Mouse (Mus musculus): Measurements from ENCODE around the gene Gdpd5. TPM values are rescaled to one million over a fixed set of nuclear protein-coding genes. Genes with fewer than 3 reads are reported as not detected.

Gene Gdpd5
- polyA plus RNA-seq (2014; fragmentation: Illumina TruSeq; extraction: RNeasy Lipid Tissue Mini Kit (QIAGEN cat#74804); ENCODE audit: low read depth, low replicate concordance): 9.2 TPM

DNA sequence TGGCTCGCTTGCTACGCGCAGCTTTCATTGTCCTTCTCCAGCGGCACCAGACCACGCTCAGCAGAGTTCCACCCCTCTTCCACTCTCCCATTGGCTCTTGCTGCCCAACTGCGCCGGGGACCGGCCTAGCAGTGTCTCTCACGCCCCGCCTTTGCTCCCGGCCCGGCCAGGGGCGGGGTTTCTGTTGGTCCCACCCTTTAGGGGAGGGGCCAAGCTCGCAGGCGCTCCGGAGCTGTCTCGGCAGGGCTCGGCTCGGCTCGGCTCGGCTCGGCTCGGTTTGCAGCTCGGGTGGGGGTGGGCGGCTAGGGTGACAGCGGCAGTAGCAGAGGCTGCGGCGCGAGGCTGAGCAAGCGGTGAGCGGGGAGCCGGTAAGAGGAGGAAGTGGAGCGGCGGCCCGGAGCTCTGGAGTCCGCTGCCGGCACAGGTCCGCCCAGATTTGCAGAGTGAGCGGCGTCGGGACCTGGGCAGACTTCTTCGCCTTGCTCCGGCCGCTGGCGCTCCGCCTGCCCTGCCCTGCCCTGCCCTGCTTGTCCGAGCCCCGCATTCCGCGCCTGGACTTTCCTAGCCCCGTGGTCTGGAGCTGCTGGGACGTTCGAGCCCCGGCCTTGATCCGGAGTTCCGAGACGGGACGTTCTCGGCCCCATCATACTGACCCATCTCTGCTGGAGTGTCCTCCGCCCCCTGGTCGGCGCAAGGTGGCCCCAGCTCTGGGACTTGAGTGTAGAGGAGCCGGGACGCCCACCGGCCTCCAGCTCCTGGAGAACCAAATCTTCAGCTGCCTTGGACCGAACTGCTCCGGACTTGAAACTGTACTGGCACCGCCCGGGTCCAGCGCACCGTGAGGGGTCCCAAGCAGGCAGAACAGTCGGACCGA lies at the start of gene Gdpd5:
TSS of gene Gdpd5 (plus strand) at position 201 of the 874 bp plus-strand sequence.

DNA sequence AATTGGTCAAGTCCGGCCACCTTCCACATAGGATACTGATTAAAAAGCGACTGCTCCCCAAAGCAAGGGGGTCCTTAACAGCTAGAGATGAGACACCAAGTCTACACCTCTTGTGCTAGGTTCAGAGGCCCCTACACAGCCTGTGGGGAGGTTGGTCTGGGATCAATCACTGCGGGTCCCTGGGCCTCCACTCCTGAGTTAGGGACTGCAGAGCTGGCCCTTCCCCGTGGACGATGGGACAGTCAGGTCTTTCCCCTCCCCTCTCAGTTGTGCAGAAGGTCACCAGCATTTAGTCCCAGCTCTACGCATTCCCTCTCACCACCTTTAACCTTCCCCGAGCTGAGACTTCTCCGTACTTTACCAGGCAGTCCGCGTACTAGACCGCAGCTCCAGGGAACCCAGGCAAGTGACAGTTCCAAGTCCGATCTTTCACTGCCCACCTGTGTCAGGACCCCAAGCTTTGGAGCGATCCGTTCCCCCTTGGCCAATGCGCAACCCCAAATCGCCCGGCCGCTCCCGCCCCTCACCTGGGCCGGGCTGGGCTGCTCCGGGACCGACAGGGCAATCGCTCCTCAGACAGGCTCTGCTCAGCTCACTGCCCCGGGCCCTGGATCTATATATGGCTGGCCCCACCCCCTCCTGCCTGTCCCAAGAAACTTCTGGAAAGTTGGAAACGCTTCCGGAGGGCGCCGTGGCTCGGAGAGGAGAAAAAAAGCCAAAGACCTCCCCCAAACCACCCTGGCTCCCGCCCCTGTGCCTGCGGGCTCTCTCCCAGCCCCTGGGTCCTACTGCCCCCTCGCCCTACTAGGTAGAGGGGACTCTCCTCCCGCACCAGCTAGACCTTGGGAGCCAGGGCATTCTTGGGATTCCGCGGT lies 28.5 kb upstream of the Gdpd5 start, which contains the start of gene Serpinh1:
TSS of gene Serpinh1 (minus strand) at position 714 of the 875 bp plus-strand sequence.

DNA sequence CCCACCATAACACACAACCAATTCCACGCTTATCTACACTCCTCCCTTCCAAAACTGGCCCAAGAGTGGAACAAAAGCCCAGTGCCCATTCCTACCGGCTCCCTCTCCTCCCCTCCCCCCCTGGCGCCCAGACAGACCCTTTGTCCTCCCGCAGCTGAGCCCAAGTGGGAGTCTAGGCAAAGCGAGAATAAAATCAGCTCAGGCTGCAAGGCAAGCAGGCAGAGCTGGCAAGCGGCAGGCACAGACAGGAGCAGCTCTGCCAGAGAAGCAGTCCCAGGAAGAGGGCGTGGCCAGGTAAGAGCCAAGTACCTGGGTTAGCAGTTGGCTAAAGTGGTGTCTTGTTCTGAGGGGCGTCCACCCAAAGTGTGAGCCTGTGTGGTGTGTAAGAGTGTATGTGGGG lies 84.6 kb downstream of the Gdpd5 start, which contains the start of gene Klhl35:
TSS of gene Klhl35 (plus strand) at position 194 of the 400 bp plus-strand sequence.

DNA sequence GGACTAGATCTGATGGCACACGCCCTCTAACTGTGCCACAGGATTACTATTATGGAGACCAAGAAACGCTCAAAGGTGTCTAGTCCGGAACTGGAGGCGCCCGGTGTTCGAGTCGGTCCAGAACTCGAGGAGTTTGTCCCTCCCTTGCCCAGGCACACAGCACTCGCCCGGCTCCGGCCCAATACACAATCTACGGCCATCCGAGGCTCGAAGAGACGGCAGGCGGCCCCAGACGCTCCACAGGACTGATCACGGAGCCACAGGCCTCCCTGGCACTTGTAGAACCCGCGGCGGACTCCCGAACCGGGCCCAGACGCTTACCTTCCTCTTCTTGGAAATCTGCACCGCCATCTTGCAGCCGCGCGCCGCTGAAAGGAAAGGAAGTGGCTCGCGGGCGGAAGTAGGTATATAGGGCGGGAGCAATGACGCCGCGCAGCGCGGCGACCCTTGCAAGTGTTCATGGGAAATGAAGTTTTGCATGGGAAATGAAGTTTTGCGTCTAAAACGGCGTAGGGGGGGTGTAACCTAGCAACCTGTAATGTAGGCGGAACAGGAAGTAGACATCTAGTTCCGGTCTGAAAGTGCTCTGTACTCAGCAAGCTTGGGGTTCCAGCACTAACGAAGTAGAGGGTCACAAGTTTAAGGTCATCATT lies 102.2 kb downstream of the Gdpd5 start, which contains the start of gene Rps3:
TSS of gene Rps3 (minus strand) at position 468 of the 653 bp plus-strand sequence.

Other genes with a start within 250 kb of the Gdpd5 start
- 14.7 TPM for gene Uvrag, start 240.3 kb upstream of the Gdpd5 start, polyA plus RNA-seq (2014; fragmentation: Illumina TruSeq; extraction: RNeasy Lipid Tissue Mini Kit (QIAGEN cat#74804); ENCODE audit: low read depth, low replicate concordance)
- 405 TPM for gene Dgat2, start 198.7 kb upstream of the Gdpd5 start, polyA plus RNA-seq (2014; fragmentation: Illumina TruSeq; extraction: RNeasy Lipid Tissue Mini Kit (QIAGEN cat#74804); ENCODE audit: low read depth, low replicate concordance)
- gene Mogat2, start 142.8 kb upstream of the Gdpd5 start, polyA plus RNA-seq (2014; fragmentation: Illumina TruSeq; extraction: RNeasy Lipid Tissue Mini Kit (QIAGEN cat#74804); ENCODE audit: low read depth, low replicate concordance): 1.1 TPM
- gene Map6, start 114.0 kb upstream of the Gdpd5 start, polyA plus RNA-seq (2014; fragmentation: Illumina TruSeq; extraction: RNeasy Lipid Tissue Mini Kit (QIAGEN cat#74804); ENCODE audit: low read depth, low replicate concordance): 4.4 TPM
- 186 TPM for gene Serpinh1, start 28.2 kb upstream of the Gdpd5 start, polyA plus RNA-seq (2014; fragmentation: Illumina TruSeq; extraction: RNeasy Lipid Tissue Mini Kit (QIAGEN cat#74804); ENCODE audit: low read depth, low replicate concordance)
- gene Klhl35, start 84.6 kb downstream of the Gdpd5 start, polyA plus RNA-seq (2014; fragmentation: Illumina TruSeq; extraction: RNeasy Lipid Tissue Mini Kit (QIAGEN cat#74804); ENCODE audit: low read depth, low replicate concordance): 1.1 TPM
- gene Rps3, start 102.3 kb downstream of the Gdpd5 start, polyA plus RNA-seq (2014; fragmentation: Illumina TruSeq; extraction: RNeasy Lipid Tissue Mini Kit (QIAGEN cat#74804); ENCODE audit: low read depth, low replicate concordance): 993 TPM
- gene Arrb1, start 154.1 kb downstream of the Gdpd5 start, polyA plus RNA-seq (2014; fragmentation: Illumina TruSeq; extraction: RNeasy Lipid Tissue Mini Kit (QIAGEN cat#74804); ENCODE audit: low read depth, low replicate concordance): 40.4 TPM
- 2.6 TPM for gene Tpbgl, start 245.7 kb downstream of the Gdpd5 start, polyA plus RNA-seq (2014; fragmentation: Illumina TruSeq; extraction: RNeasy Lipid Tissue Mini Kit (QIAGEN cat#74804); ENCODE audit: low read depth, low replicate concordance)